Mouse (Mus musculus) myocyte (in vitro differentiated cells): Measurements from ENCODE around the gene Gm37240.

Experiments used
- E2F4 ChIP-seq: IDR thresholded peaks from one replicate; pipeline ENCODE4 v1.6.1; 2011; ENCODE audit warnings: mild to moderate bottlenecking, control low read depth, moderate library complexity; ENCODE audit not compliant: insufficient read depth
- USF1 ChIP-seq: IDR thresholded peaks from one replicate; pipeline ENCODE4 v1.6.1; 2011; ENCODE audit warnings: low read depth, mild to moderate bottlenecking, control low read depth, moderate library complexity

GRCm38 (mm10) chr3:85172532-85172931 is 714.8 kb downstream of the Gm37240 start:
- TF ChIP-seq USF1 (no peak), E2F4 (no peak)
